Mouse (Mus musculus) cortical plate, adult 2 months (tissue): ENCODE measurements at regions not wholly inside any gene's neighbourhood (a gene's known extent, or its start where the extent isn't known, plus 50 kb on each side); places are given as distances from the start of the nearest gene placed in this dataset.

Experiments
- CTCF ChIP-seq: fragments of 200-500 bp; IDR thresholded peaks from 2 replicates; pipeline ENCODE4 v1.5.1; 2011; ENCODE audit warnings: mild to moderate bottlenecking, control low read depth, low read length; ENCODE audit not compliant: insufficient read depth; ENCODE audit errors: extremely low read depth
- POLR2A ChIP-seq: fragments of 200-500 bp; IDR thresholded peaks from 2 replicates; pipeline ENCODE4 v1.6.1; 2011; ENCODE audit warnings: mild to moderate bottlenecking, low read length, control low read depth; ENCODE audit not compliant: insufficient read depth; ENCODE audit errors: extremely low read depth

- TF ChIP-seq POLR2A (no peak), CTCF (no peak)
These were observed 241.0 kb downstream of the Sipa1l2 start for GRCm38 (mm10) chr8:125328650-125329049.
